Comparison of ENCODE assay signal across 9 mouse cellular contexts in genomic region chr13:12925604-12926003, GRCm38 (mm10).
DNase-seq lines count a peak whose midpoint lies in the region; ATAC-seq and TF ChIP-seq lines count a peak whose summit lies in the region.
"Had no signal": no experiment of that assay in that cellular context is flagged by ENCODE, and none has a peak within 500 bp of the region (broad histone marks: within the 10 kb centered on the region; RNA-seq: fewer than 3 reads in every experiment).

No protein-coding gene starts in this region.

- H3K9ac ChIP-seq in heart, embryonic 15.5 days: no peak overlapping the region
- H3K9ac ChIP-seq in neural tube, embryonic 14.5 days (replicated peaks; ENCODE audit: low read depth, low read length): no peak overlapping the region

- H3K27me3 ChIP-seq in heart, embryonic 15.5 days: no peaks in the 10 kb centered on the region
- H3K27me3 ChIP-seq in megakaryocyte, embryonic 14.5 days (replicated peaks): no peaks in the 10 kb centered on the region
- H3K27me3 ChIP-seq in Patski: no peaks in the 10 kb centered on the region
- no peaks in the 10 kb centered on the region for H3K27me3 ChIP-seq in neural tube, embryonic 14.5 days (ENCODE audit: control insufficient read depth, insufficient read depth, low read length)

- peaks cover 53% of the 10 kb centered on the region for H3K9me3 ChIP-seq in heart, embryonic 15.5 days (replicated peaks)
- H3K9me3 ChIP-seq in megakaryocyte, embryonic 14.5 days: peaks cover 55% of the 10 kb centered on the region
- peaks cover 57% of the 10 kb centered on the region for H3K9me3 ChIP-seq in neural tube, embryonic 14.5 days (ENCODE audit: control insufficient read depth, low read length)

- no peak for TF ChIP-seq CTCF in Patski (IDR thresholded peaks at IDR 0.05)

- no peak overlapping the region for H3K4me3 ChIP-seq in heart, embryonic 15.5 days
- H3K4me3 ChIP-seq in megakaryocyte, embryonic 14.5 days (replicated peaks): peak overlapping the region; percentile 0
- H3K4me3 ChIP-seq in neural tube, embryonic 14.5 days (ENCODE audit: low read depth, low read length): no peak overlapping the region

- H3K4me2 ChIP-seq in heart, embryonic 15.5 days: no peak overlapping the region
- no peak overlapping the region for H3K4me2 ChIP-seq in neural tube, embryonic 14.5 days (ENCODE audit: low read depth, low read length)

- H3K36me3 ChIP-seq in heart, embryonic 15.5 days: no peaks in the 10 kb centered on the region
- H3K36me3 ChIP-seq in megakaryocyte, embryonic 14.5 days (replicated peaks; ENCODE audit: low read length): no peaks in the 10 kb centered on the region
- H3K36me3 ChIP-seq in neural tube, embryonic 14.5 days (ENCODE audit: control insufficient read depth, insufficient read depth, low read length): no peaks in the 10 kb centered on the region

- CTCF ChIA-PET in Patski (lab: Charles Lee): interaction anchor here (1.1 to 2.4 kb wide), 9 partner anchors 8 to 403 kb away, joined by 3 to 19 read pairs (median 5); no protein-coding TSS in a partner anchor

- no peaks in the 10 kb centered on the region for H3K4me1 ChIP-seq in heart, embryonic 15.5 days (replicated peaks)
- H3K4me1 ChIP-seq in megakaryocyte, embryonic 14.5 days: no peaks in the 10 kb centered on the region
- no peaks in the 10 kb centered on the region for H3K4me1 ChIP-seq in neural tube, embryonic 14.5 days (ENCODE audit: control insufficient read depth, insufficient read depth, low read length)

- intact Hi-C loops in heart, postnatal 14 days (cut with DNase I): no loop called here

- POLR2A ChIA-PET in Patski (lab: Charles Lee): no interaction called here

- ATAC-seq in heart, embryonic 15.5 days (replicated peaks; ENCODE audit: insufficient number of reproducible peaks, insufficient read depth, low FRiP score, low read depth): 0 out of 2 replicates have a peak, but pooled peaks have one; percentile 16
- ATAC-seq in megakaryocyte, adult 5-6 weeks (ENCODE audit: poor library complexity, severe bottlenecking): no peak
- peak; percentile 19 for ATAC-seq in Patski
- ATAC-seq in neural tube, embryonic 14.5 days (ENCODE audit: low read depth): 0 out of 2 replicates have a peak, but pooled peaks have one; percentile 7
- ATAC-seq in erythroid progenitor cell, adult 5-6 weeks (replicated peaks; ENCODE audit: low FRiP score, poor library complexity, severe bottlenecking): no peak

- no peak overlapping the region for H3K27ac ChIP-seq in heart, embryonic 15.5 days
- H3K27ac ChIP-seq in neural tube, embryonic 14.5 days (ENCODE audit: low read depth, low read length): no peak overlapping the region

- no peak for DNase-seq in heart, postnatal 14 days
- DNase-seq in Patski (ENCODE audit: low read depth, low spot score) (no peak), adipocyte (ENCODE audit: low spot score) (no peak)
- DNase-seq: kidney, adult 11 months had no signal

- in situ Hi-C loops in Patski (cut with MboI; ENCODE audit: low pct_unique_long_range_greater_than_20kb): loop anchor here (5.0 to 10.0 kb wide), 2 partner anchors 402 to 489 kb away; no protein-coding TSS in a partner anchor

- WGBS in heart, embryonic 15.5 days: 84% methylated on average over 14 of the region's 14 CpGs
- WGBS in neural tube, embryonic 14.5 days: 91% methylated on average over 14 of the region's 14 CpGs

Comparison
In these comparisons a context has a peak if more than half of its experiments do, and no peak if none do; other contexts are left out.
1. ATAC-seq: peak in heart, embryonic 15.5 days (single experiment), Patski (single experiment) and neural tube, embryonic 14.5 days (single experiment); none in megakaryocyte, adult 5-6 weeks (single experiment) and erythroid progenitor cell, adult 5-6 weeks (single experiment).